ENCODE assay signal across 9 mouse cellular contexts in genomic region chr19:22447418-22448339, GRCm38 (mm10).
DNase-seq lines count a peak whose midpoint lies in the region; ATAC-seq and TF ChIP-seq lines count a peak whose summit lies in the region.
"Had no signal": no experiment of that assay in that cellular context is flagged by ENCODE, and none has a peak within 500 bp of the region (broad histone marks: within the 10 kb centered on the region; RNA-seq: fewer than 3 reads in every experiment).

No protein-coding gene starts in this region.

- no peak overlapping the region for H3K27ac ChIP-seq in kidney, adult 2 months (ENCODE audit: insufficient read depth, low read depth, low read length)
- H3K27ac ChIP-seq in embryonic facial prominence, embryonic 12.5 days, result no peak overlapping the region
- H3K27ac ChIP-seq in hindbrain, embryonic 11.5 days (ENCODE audit: low read depth, low read length), result no peak overlapping the region
- H3K27ac ChIP-seq in midbrain, embryonic 15.5 days, result peak overlapping the region; percentile 74

- no peaks in the 10 kb centered on the region for H3K36me3 ChIP-seq in kidney, adult 2 months (ENCODE audit: control insufficient read depth, insufficient read depth, low read length)
- H3K36me3 ChIP-seq in embryonic facial prominence, embryonic 12.5 days, result no peaks in the 10 kb centered on the region
- H3K36me3 ChIP-seq in hindbrain, embryonic 11.5 days (ENCODE audit: control insufficient read depth, insufficient read depth, low read length), result no peaks in the 10 kb centered on the region
- H3K36me3 ChIP-seq in midbrain, embryonic 15.5 days (replicated peaks), result no peaks in the 10 kb centered on the region

- no peak for DNase-seq in kidney, adult 2 months
- DNase-seq in kidney, adult 18-20 months, result no peak
- peak; percentile 9 for DNase-seq in ZHBTc4 (ENCODE audit: low read depth, low spot score)
- peak; percentile 54 for DNase-seq in hindbrain, embryonic 11.5 days (ENCODE audit: low spot score)
- DNase-seq in spleen, adult 12 weeks (ENCODE audit: low spot score), result no peak
- no peak for DNase-seq in urinary bladder, postnatal 14 days (ENCODE audit: low spot score)

- H3K4me1 ChIP-seq in kidney, adult 2 months (ENCODE audit: control insufficient read depth, insufficient read depth, low read length), result no peaks in the 10 kb centered on the region
- H3K4me1 ChIP-seq in embryonic facial prominence, embryonic 12.5 days, result 0 out of 2 replicates have a peak, but pooled peaks cover 6% of the 10 kb centered on the region
- H3K4me1 ChIP-seq in hindbrain, embryonic 11.5 days (replicated peaks; ENCODE audit: control insufficient read depth, insufficient read depth, low read length), result no peaks in the 10 kb centered on the region; the same call in 1 of the 2 replicates
- H3K4me1 ChIP-seq in midbrain, embryonic 15.5 days, result peaks cover 14% of the 10 kb centered on the region; the same call in 1 of the 2 replicates

- no peak for TF ChIP-seq POLR2A in kidney, adult 2 months (IDR thresholded peaks at IDR 0.05; ENCODE audit: low read depth, low read length)

- no peak for TF ChIP-seq CTCF in kidney, adult 2 months (conservative IDR thresholded peaks at IDR 0.05; ENCODE audit: insufficient read depth, insufficient read length, low read depth, low read length)

- no peak for ATAC-seq in embryonic facial prominence, embryonic 12.5 days (ENCODE audit: insufficient number of reproducible peaks, insufficient read depth, low FRiP score, low TSS enrichment)
- peak; percentile 73 for ATAC-seq in hindbrain, embryonic 11.5 days (ENCODE audit: low FRiP score)
- peak; percentile 83 for ATAC-seq in midbrain, embryonic 15.5 days (replicated peaks)

- WGBS in kidney, adult 2 months, result 5% methylated on average over 18 of the region's 18 CpGs
- 5% methylated on average over 18 of the region's 18 CpGs for WGBS in embryonic facial prominence, embryonic 12.5 days
- 3% methylated on average over 18 of the region's 18 CpGs for WGBS in hindbrain, embryonic 11.5 days
- WGBS in midbrain, embryonic 15.5 days, result 2% methylated on average over 18 of the region's 18 CpGs

- H3K4me3 ChIP-seq in kidney, adult 2 months (ENCODE audit: insufficient read depth, low read depth, low read length), result peak overlapping the region; percentile 21
- peak overlapping the region; percentile 36 for H3K4me3 ChIP-seq in embryonic facial prominence, embryonic 12.5 days
- H3K4me3 ChIP-seq in hindbrain, embryonic 11.5 days (ENCODE audit: low read depth, low read length), result peak overlapping the region; percentile 30
- peak overlapping the region; percentile 57 for H3K4me3 ChIP-seq in midbrain, embryonic 15.5 days
- H3K4me3 ChIP-seq: myocyte had no signal

- peak overlapping the region; percentile 7; the same call in 1 of the 2 replicates for H3K9ac ChIP-seq in embryonic facial prominence, embryonic 12.5 days
- H3K9ac ChIP-seq in hindbrain, embryonic 11.5 days (ENCODE audit: low read depth, low read length), result peak overlapping the region; percentile 4
- peak overlapping the region; percentile 64 for H3K9ac ChIP-seq in midbrain, embryonic 15.5 days

- no peaks in the 10 kb centered on the region for H3K9me3 ChIP-seq in embryonic facial prominence, embryonic 12.5 days
- no peaks in the 10 kb centered on the region for H3K9me3 ChIP-seq in hindbrain, embryonic 11.5 days (ENCODE audit: control insufficient read depth, low read length)
- H3K9me3 ChIP-seq in midbrain, embryonic 15.5 days, result no peaks in the 10 kb centered on the region

- H3K4me2 ChIP-seq in embryonic facial prominence, embryonic 12.5 days (replicated peaks), result peak overlapping the region; percentile 80
- H3K4me2 ChIP-seq in hindbrain, embryonic 11.5 days (replicated peaks; ENCODE audit: low read depth, low read length), result peak overlapping the region; percentile 74
- H3K4me2 ChIP-seq in midbrain, embryonic 15.5 days, result peak overlapping the region; percentile 82

- no peaks in the 10 kb centered on the region for H3K27me3 ChIP-seq in kidney, adult 2 months (replicated peaks; ENCODE audit: control insufficient read depth, insufficient read depth, low read length)
- H3K27me3 ChIP-seq in embryonic facial prominence, embryonic 12.5 days, result no peaks in the 10 kb centered on the region
- no peaks in the 10 kb centered on the region for H3K27me3 ChIP-seq in hindbrain, embryonic 11.5 days (ENCODE audit: control insufficient read depth, insufficient read depth, low read length)
- H3K27me3 ChIP-seq in midbrain, embryonic 15.5 days (replicated peaks), result no peaks in the 10 kb centered on the region

Comparison
In these comparisons a context has a peak if more than half of its experiments do, and no peak if none do; other contexts are left out.
1. DNase-seq: peak in ZHBTc4 (single experiment) and hindbrain, embryonic 11.5 days (single experiment); none in kidney, adult 2 months (single experiment), kidney, adult 18-20 months (single experiment), spleen, adult 12 weeks (single experiment) and urinary bladder, postnatal 14 days (single experiment).
2. H3K9ac ChIP-seq: peak in every context shown above with its lines; median percentile 64 in midbrain, embryonic 15.5 days; 7 in embryonic facial prominence, embryonic 12.5 days; 4 in hindbrain, embryonic 11.5 days.
3. Peak in every context shown above with its lines, with median percentiles within 50 percentile points of each other: H3K4me3 ChIP-seq and H3K4me2 ChIP-seq.